Mouse (Mus musculus): ENCODE measurements around the gene Nelfb. TPM values are rescaled to one million over a fixed set of nuclear protein-coding genes. Genes with fewer than 3 reads are reported as not detected.

Gene Nelfb
- total RNA-seq, 2 experiments from 2014 or later, result 62.1 to 68.6 TPM

Other genes with a start within 250 kb of the Nelfb start
- gene Dph7, start 249.1 kb downstream of the Nelfb start, total RNA-seq (2021), result 10 to 100 TPM; 24.8 to 32.6 TPM
- gene Mrpl41, start 236.4 kb downstream of the Nelfb start, total RNA-seq (2021), result 10 to 100 TPM; 77.8 to 85.6 TPM
- 10 to 100 TPM; 15.6 to 19.5 TPM for gene Pnpla7, start 235.5 kb downstream of the Nelfb start, total RNA-seq (2021)
- gene Nsmf, start 157.1 kb downstream of the Nelfb start, total RNA-seq (2021), result 100 to 1,000 TPM; 435 to 452 TPM
- gene Entpd8, start 131.2 kb downstream of the Nelfb start, total RNA-seq (2021), result not detected
- gene Noxa1, start 116.3 kb downstream of the Nelfb start, total RNA-seq (2021), result not detected
- gene Nrarp, start 30.7 kb downstream of the Nelfb start, total RNA-seq (2021), result 10 to 100 TPM; 19.2 to 23.9 TPM
- 1 to 10 TPM; 2.2 to 2.5 TPM for gene Tor4a, start 14.6 kb downstream of the Nelfb start, total RNA-seq (2021)
- gene Stpg3, start 3.1 kb upstream of the Nelfb start, total RNA-seq (2021), result under 1 TPM; 0.37 to 0.40 TPM
- not detected for gene Fam166a, start 7.3 kb upstream of the Nelfb start, total RNA-seq (2021)
- 100 to 1,000 TPM; 358 to 360 TPM for gene Tubb4b, start 13.2 kb upstream of the Nelfb start, total RNA-seq (2021)
- not detected for gene Slc34a3, start 22.9 kb upstream of the Nelfb start, total RNA-seq (2021)
- gene Rnf224, start 25.3 kb upstream of the Nelfb start, total RNA-seq (2021), result not detected
- 100 to 1,000 TPM; 252 to 262 TPM for gene Rnf208, start 30.8 kb upstream of the Nelfb start, total RNA-seq (2021)
- not detected for gene Cysrt1, start 31.0 kb upstream of the Nelfb start, total RNA-seq (2021)
- 1 to 10 TPM; 1.4 to 4.1 TPM for gene AL732309.1, start 35.4 kb upstream of the Nelfb start, total RNA-seq (2021)
- 10 to 100 TPM; 31.8 to 37.8 TPM for gene Tmem203, start 44.0 kb upstream of the Nelfb start, total RNA-seq (2021)
- 10 to 100 TPM; 13.7 to 17.9 TPM for gene Tprn, start 51.1 kb upstream of the Nelfb start, total RNA-seq (2021)
- 10 to 100 TPM; 57.6 to 70.5 TPM for gene Ssna1, start 60.9 kb upstream of the Nelfb start, total RNA-seq (2021)
- 10 to 100 TPM; 87.1 to 87.2 TPM for gene Anapc2, start 61.0 kb upstream of the Nelfb start, total RNA-seq (2021)
- gene Tmem210, start 76.7 kb upstream of the Nelfb start, total RNA-seq (2021), result not detected
- not detected for gene Lrrc26, start 78.4 kb upstream of the Nelfb start, total RNA-seq (2021)
- gene Grin1, start 107.7 kb upstream of the Nelfb start, total RNA-seq (2021), result 100 to 1,000 TPM; 393 to 402 TPM
- 10 to 100 TPM; 62.1 to 62.2 TPM for gene Man1b1, start 120.8 kb upstream of the Nelfb start, total RNA-seq (2021)
- gene Dpp7, start 144.9 kb upstream of the Nelfb start, total RNA-seq (2021), result 10 to 100 TPM; 30.4 to 38.7 TPM
- 10 to 100 TPM; 17.3 to 21.6 TPM for gene Uap1l1, start 154.2 kb upstream of the Nelfb start, total RNA-seq (2021)
- 1 to 10 TPM; 1.4 to 1.8 TPM for gene Sapcd2, start 160.8 kb upstream of the Nelfb start, total RNA-seq (2021)
- gene Entpd2, start 184.4 kb upstream of the Nelfb start, total RNA-seq (2021), result 10 to 100 TPM; 13.6 to 13.8 TPM
- 100 to 1,000 TPM; 328 to 341 TPM for gene Npdc1, start 187.9 kb upstream of the Nelfb start, total RNA-seq (2021)
- gene Fut7, start 211.8 kb upstream of the Nelfb start, total RNA-seq (2021), result under 1 TPM; 0.21 to 0.56 TPM
- gene Abca2, start 217.2 kb upstream of the Nelfb start, total RNA-seq (2021), result 100 to 1,000 TPM; 155 to 165 TPM
- 1 to 10 TPM in 1 of 2 experiments, not detected in 1; 1.5 TPM for gene Clic3, start 245.3 kb upstream of the Nelfb start, total RNA-seq (2021)
- gene Paxx, start 249.6 kb upstream of the Nelfb start, total RNA-seq (2021), result 10 to 100 TPM; 64.5 to 69.1 TPM